Mouse (Mus musculus): ENCODE results near the gene Hist1h2ak.
"Not testable (repeated sequence)": the region's sequence is repeated elsewhere in the genome, so short reads cannot be mapped to it uniquely, and the experiment has no call there.

Gene Hist1h2ak

GRCm38 (mm10) chr13:21753524-21754285, at the start of gene Hist1h2ak, which contains the start of gene Hist1h2bn:
Hist1h2ak (minus strand) TSS chr13:21753827.
Hist1h2bn (plus strand) TSS chr13:21754123.
- peak; percentile 99 for DNase-seq (ENCODE audit: low spot score)

- DNase-seq (ENCODE audit: low spot score) = not testable (repeated sequence)
These were observed 49.4 kb upstream of the Hist1h2ak start for GRCm38 (mm10) chr13:21803058-21803457.

GRCm38 (mm10) chr13:21797163-21797562, 43.5 kb upstream of the Hist1h2ak start:
- not testable (repeated sequence) for DNase-seq (ENCODE audit: low spot score)

GRCm38 (mm10) chr13:21795584-21795983, 42.0 kb upstream of the Hist1h2ak start:
- DNase-seq (ENCODE audit: low spot score) = no peak

GRCm38 (mm10) chr13:21790601-21791283, 37.1 kb upstream of the Hist1h2ak start:
- DNase-seq (ENCODE audit: low spot score) = no peak

- no peak for DNase-seq (ENCODE audit: low spot score)
These were observed 36.3 kb upstream of the Hist1h2ak start for GRCm38 (mm10) chr13:21789925-21790324.

GRCm38 (mm10) chr13:21787760-21788593, 34.4 kb upstream of the Hist1h2ak start:
- DNase-seq (ENCODE audit: low spot score) = peak; percentile 60

- peak; percentile 98 for DNase-seq (ENCODE audit: low spot score)
These were observed 33.4 kb upstream of the Hist1h2ak start, which contains the start of the genes Hist1h2an and Hist1h2bp for GRCm38 (mm10) chr13:21786899-21787629. Hist1h2an (minus strand) TSS chr13:21787218. Hist1h2bp (plus strand) TSS chr13:21787461.

- peak; percentile 74 for DNase-seq (ENCODE audit: low spot score)
These were observed 32.7 kb upstream of the Hist1h2ak start for GRCm38 (mm10) chr13:21786189-21786898.

- DNase-seq (ENCODE audit: low spot score) = no peak
These were observed 30.7 kb upstream of the Hist1h2ak start for GRCm38 (mm10) chr13:21784311-21784710.

GRCm38 (mm10) chr13:21783734-21784161, 30.1 kb upstream of the Hist1h2ak start:
- peak; percentile 73 for DNase-seq (ENCODE audit: low spot score)

- DNase-seq (ENCODE audit: low spot score) = peak; percentile 96
These were observed 29.6 kb upstream of the Hist1h2ak start, which contains the start of gene Hist1h3i for GRCm38 (mm10) chr13:21783255-21783617. Hist1h3i (minus strand) TSS chr13:21783370.

GRCm38 (mm10) chr13:21782361-21783254, 29.0 kb upstream of the Hist1h2ak start:
- DNase-seq (ENCODE audit: low spot score) = peak; percentile 78

GRCm38 (mm10) chr13:21781639-21782038, 28.0 kb upstream of the Hist1h2ak start:
- DNase-seq (ENCODE audit: low spot score) = peak; percentile 37

- peak; percentile 56 for DNase-seq (ENCODE audit: low spot score)
These were observed 27.5 kb upstream of the Hist1h2ak start for GRCm38 (mm10) chr13:21781021-21781555.

- peak; percentile 93 for DNase-seq (ENCODE audit: low spot score)
These were observed 26.4 kb upstream of the Hist1h2ak start, which contains the start of gene Hist1h1b for GRCm38 (mm10) chr13:21779767-21780731. Hist1h1b (minus strand) TSS chr13:21780625.

- peak; percentile 92 for DNase-seq (ENCODE audit: low spot score)
These were observed 25.5 kb upstream of the Hist1h2ak start for GRCm38 (mm10) chr13:21778814-21779766.
